Mouse (Mus musculus) E14TG2a.4 (cell line): Measurements from ENCODE around the gene Nr6a1.
A peak's percentile ranks its signal among the peaks of the same experiment; 100 is the strongest.

ENCODE experiments used
- H3K27me3 ChIP-seq: 2 replicates; pipeline ENCODE4 v1.6.1; 2014; ENCODE audit warnings: low read length, control low read depth; ENCODE audit not compliant: insufficient read depth
- H3K36me3 ChIP-seq: 2 replicates; pipeline ENCODE4 v1.6.1; 2014; ENCODE audit warnings: low read length, control low read depth; ENCODE audit not compliant: insufficient read depth
- H3K4me1 ChIP-seq: replicated peaks from 2 replicates; pipeline ENCODE4 v1.6.1; 2014; ENCODE audit warnings: low read depth, low read length, control low read depth
- H3K4me3 ChIP-seq: replicated peaks from 2 replicates; pipeline ENCODE4 v1.5.1; 2014; ENCODE audit warnings: mild to moderate bottlenecking, low read length
- H3K9me3 ChIP-seq: 2 replicates; pipeline ENCODE4 v1.6.1; 2014; ENCODE audit warnings: low read length, control low read depth
- CTCF ChIP-seq: conservative IDR thresholded peaks from 2 replicates; pipeline ENCODE4 v1.5.1; 2014; ENCODE audit warnings: low read length
- NANOG ChIP-seq: IDR thresholded peaks from 2 replicates; pipeline ENCODE4 v1.6.1; 2014; ENCODE audit warnings: borderline replicate concordance, low read length, mixed read lengths
- POU5F1 ChIP-seq: IDR thresholded peaks from 2 replicates; pipeline ENCODE4 v1.6.1; 2014; ENCODE audit warnings: low read length, borderline replicate concordance

The Nr6a1 gene

DNA sequence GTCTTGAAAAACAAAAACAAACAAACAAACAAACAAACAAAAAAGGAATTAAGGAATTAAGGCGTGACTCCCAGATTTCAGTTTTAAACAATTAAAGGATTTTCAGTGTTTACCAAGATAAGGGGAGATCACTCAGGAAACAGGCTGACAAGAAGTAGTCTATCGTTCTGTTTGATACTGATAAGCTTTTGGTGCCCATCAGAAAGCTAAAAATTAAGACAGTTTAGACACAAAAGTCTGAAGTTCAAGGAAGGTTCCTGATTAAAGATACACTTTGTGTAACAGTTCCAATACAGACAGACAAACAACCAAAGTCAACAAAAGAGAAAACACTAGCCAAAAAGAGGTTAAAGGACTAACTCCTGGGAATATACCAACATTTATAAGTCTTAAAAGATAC, 152.6 kb downstream of the Nr6a1 start:
- TF ChIP-seq CTCF (no peak), NANOG (no peak), POU5F1 (no peak)
- no peaks in the 10 kb centered on the region for H3K4me1 ChIP-seq
- no peaks in the 10 kb centered on the region for H3K9me3 ChIP-seq
- H3K27me3 ChIP-seq: no peaks in the 10 kb centered on the region
- H3K36me3 ChIP-seq: no peaks in the 10 kb centered on the region
- no peak overlapping the region for H3K4me3 ChIP-seq

DNA sequence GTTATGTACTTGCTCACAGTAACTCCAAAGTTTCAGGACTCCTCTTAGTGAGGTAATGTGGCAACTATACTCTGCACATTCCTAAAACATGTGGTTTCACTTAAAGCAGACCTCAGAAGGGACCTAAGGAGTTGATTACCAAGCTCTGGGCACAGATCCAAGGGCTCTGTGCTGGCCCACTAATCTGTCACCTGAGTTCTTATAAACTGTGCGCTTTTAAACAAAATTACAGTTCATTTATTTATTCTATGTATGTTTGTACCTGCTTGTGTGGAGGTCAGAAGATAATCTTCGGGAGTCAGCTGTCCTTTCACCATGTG, 156.1 kb downstream of the Nr6a1 start:
- Histone ChIP-seq H3K27me3 (no peaks in the 10 kb centered on the region), H3K9me3 (no peaks in the 10 kb centered on the region), H3K4me3 (no peak overlapping the region), H3K4me1 (no peaks in the 10 kb centered on the region), H3K36me3 (no peaks in the 10 kb centered on the region)
- TF ChIP-seq CTCF: no peak
- TF ChIP-seq POU5F1: no peak
- TF ChIP-seq NANOG: no peak

DNA sequence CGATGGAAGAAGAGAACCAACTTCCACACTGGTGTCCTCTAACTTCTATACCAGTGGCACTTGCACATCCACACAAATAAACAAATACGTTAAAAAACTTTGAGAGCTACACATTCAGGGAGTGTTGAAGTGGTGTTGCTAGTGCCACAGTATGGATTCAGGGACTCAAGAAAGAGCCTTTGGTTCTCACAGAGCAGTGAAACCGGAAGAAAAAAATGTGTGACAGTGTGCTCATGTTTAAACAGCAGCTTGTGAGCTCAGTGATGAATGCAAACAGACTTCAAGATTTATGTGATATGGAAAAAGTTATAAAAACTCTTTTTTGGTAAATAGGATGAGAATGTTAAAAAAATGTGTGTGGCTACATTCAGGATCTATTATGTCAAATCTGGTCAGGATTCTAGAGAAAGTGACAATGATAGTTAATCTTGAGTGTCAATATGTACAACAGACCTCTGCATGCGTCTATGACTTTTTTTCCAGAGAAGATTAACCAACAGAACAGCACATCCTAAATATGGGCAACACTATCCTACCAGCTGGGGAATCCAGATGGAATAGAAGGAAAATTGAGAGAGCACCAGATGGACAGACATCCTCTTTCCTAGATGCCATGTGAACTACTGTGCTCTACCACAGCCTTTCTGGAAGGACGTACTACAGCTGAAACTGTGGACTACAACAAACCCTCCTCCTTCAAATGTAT, 156.6 kb downstream of the Nr6a1 start:
- Histone ChIP-seq H3K36me3 (no peaks in the 10 kb centered on the region), H3K27me3 (no peaks in the 10 kb centered on the region), H3K9me3 (no peaks in the 10 kb centered on the region), H3K4me3 (no peak overlapping the region), H3K4me1 (no peaks in the 10 kb centered on the region)
- no peak for TF ChIP-seq NANOG
- no peak for TF ChIP-seq CTCF
- TF ChIP-seq POU5F1: no peak

DNA sequence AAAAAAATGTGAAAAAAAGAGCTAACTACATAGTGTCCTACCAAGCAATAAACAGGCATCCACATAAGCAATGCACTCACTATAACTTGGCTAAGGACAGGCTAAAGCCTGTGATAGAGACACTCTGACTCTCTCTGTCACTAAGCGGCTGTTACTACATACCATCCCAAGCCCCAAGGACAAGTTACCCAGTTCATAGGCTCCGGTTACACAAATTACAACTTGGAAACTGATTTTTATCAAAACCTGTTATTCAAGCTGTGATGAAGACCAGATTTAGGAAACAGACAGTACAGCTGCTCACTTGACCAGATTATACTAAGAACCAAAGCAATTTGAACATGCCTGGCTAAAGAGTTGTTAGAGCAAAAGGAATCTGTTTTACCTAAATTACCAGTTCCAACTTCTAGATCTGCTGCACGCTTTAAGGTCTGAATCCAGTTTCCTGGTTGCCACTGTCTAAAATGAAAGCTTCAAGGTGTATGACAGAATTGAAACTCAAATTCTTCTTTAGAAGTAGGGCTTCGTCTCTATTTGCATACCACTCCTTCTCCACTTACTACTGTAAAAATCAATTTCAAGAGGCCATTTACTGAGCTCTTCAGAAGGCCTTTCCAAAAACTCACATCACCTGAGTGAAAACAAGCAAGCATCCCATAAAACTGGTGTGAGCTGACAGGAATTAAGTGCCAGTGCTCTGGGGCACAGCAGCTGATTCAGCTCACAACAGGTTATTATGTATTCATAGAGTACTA, 160.1 kb downstream of the Nr6a1 start:
- Histone ChIP-seq H3K4me3 (no peak overlapping the region), H3K36me3 (no peaks in the 10 kb centered on the region), H3K9me3 (no peaks in the 10 kb centered on the region), H3K27me3 (no peaks in the 10 kb centered on the region), H3K4me1 (no peaks in the 10 kb centered on the region)
- TF ChIP-seq NANOG (no peak), POU5F1 (no peak), CTCF (no peak)

DNA sequence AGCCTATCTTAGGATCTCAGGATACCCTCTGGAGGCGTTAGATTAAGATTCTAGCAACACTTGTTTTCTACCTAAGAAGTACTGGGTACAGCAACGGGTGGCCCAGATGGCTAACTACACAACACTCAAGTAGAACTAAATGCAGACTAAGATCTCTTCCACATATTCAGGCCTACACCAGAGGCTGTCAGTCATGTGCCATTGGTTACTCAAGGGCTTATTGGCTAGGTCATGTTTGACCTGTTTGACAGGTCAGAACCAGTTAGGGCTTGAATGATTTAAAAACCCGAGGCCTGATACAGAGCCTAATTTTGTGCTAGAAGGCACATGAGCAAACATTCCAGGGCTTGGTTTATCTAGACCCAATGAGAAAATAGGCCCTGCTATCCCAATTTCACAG, 187.6 kb downstream of the Nr6a1 start:
- Histone ChIP-seq H3K36me3 (peaks cover 30% of the 10 kb centered on the region), H3K27me3 (no peaks in the 10 kb centered on the region), H3K9me3 (no peaks in the 10 kb centered on the region), H3K4me3 (no peak overlapping the region), H3K4me1 (peaks cover 11% of the 10 kb centered on the region)
- TF ChIP-seq CTCF: no peak
- no peak for TF ChIP-seq POU5F1
- no peak for TF ChIP-seq NANOG

DNA sequence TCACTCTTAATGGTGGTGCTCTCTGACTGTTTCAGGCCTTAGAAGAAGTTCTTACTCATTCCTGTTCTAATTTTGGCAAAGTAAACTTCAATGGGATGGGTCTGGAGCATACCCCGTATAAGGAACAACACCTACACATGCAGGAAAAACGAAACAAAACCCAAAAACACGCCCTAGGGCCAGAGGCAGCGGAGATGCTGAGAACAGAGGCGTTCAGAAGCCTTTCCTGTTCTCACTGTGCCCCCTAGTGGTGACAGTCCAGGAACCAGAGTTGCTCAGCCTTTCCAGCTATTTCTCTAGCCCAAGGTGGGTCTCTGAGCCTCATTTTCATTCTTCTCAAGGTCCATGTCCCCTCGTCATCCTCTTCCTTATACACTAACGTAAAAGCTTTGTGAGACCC, 188.1 kb downstream of the Nr6a1 start:
- Histone ChIP-seq H3K36me3 (peaks cover 32% of the 10 kb centered on the region), H3K9me3 (no peaks in the 10 kb centered on the region), H3K4me1 (peaks cover 11% of the 10 kb centered on the region), H3K4me3 (no peak overlapping the region), H3K27me3 (no peaks in the 10 kb centered on the region)
- TF ChIP-seq POU5F1: no peak
- TF ChIP-seq CTCF: peak; percentile 75

DNA sequence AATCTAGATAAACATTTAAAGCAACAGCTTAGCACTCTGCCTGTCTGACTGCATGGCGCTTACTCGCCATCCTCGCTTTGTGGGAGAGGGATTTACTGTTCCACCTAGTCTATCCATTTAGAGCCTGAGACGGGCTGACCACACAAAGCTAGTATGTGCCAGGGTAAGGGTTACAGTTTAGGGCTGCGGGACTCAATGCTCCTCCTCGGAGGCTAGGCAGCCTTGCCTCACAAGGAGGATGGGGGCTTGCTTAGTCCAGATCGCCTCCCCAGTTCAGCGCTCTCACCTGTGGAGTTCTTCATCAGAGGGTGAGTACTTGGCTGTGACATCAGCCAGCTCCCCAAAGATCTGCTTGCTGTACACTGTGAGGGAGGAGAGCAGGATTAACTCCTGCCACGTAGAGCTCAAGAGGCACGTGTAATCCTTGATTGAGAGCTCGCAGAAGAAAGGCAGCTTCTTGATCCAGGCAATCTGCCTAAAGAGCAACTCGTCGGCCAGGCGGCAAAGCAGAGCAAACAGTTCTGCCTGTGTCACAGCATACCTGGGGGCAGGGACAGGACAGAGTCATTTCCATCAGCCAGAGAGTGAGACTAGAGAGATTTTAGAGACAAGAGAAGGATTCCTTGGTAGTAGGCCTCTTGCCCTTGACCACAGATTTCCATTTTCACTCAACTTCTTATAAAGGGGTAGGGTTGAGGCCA, 188.7 kb downstream of the Nr6a1 start:
- Histone ChIP-seq H3K4me1 (peaks cover 11% of the 10 kb centered on the region), H3K36me3 (peaks cover 33% of the 10 kb centered on the region), H3K9me3 (no peaks in the 10 kb centered on the region), H3K4me3 (no peak overlapping the region), H3K27me3 (no peaks in the 10 kb centered on the region)
- TF ChIP-seq CTCF: no peak
- TF ChIP-seq POU5F1: no peak
- TF ChIP-seq NANOG: no peak

DNA sequence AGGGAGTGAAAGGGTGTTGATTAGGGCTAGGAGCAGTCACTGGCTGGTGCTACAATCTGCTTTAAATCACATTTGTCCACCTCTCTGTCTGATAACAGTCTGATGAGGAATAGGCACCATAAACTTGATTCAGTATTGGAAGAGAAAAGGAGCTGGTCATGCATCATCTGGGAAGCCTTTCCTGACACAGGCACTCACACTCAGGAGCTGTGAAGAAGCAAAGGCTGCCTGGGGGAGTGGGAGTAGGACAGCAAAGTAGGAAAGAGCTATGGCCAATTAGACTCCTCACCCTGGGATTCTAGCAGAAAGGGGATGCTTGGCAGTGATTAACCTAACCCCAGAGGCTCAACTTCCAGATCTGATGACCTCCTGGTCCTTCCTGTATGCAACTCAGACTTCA, 191.7 kb downstream of the Nr6a1 start:
- no peaks in the 10 kb centered on the region for H3K9me3 ChIP-seq
- no peak overlapping the region for H3K4me3 ChIP-seq
- no peaks in the 10 kb centered on the region for H3K27me3 ChIP-seq
- TF ChIP-seq NANOG (no peak), CTCF (no peak), POU5F1 (no peak)
- peaks cover 22% of the 10 kb centered on the region for H3K36me3 ChIP-seq
- peaks cover 11% of the 10 kb centered on the region for H3K4me1 ChIP-seq
